Mouse (Mus musculus): ENCODE results near the gene Foxp1.

DNA sequence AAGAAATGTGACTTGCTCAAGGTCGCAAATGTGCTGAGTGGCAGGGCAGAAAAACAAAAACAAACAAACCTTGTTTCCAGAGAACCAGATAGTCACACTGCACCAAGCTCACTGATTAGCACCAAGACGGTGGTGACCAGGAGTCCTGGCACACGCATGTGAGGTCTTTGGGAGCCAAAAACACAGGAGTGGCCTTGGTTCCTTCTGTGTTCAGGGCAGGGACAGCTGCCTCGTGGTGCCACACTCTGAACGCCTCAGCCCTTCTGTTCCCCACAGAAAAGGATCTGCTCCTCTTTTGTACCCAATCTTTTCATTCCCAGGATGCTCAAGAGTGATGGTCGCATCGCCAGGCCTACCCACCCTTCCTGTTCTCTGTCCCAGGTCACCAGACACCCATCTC is 434.9 kb downstream of the Foxp1 start:
- no peak for TF ChIP-seq CTCF (IDR thresholded peaks at IDR 0.05; ENCODE audit: low read depth)
- no peak for TF ChIP-seq EP300 (IDR thresholded peaks at IDR 0.05; ENCODE audit: low read depth)
